Mouse (Mus musculus): ENCODE results near the gene Olfr808. TPM values are rescaled to one million over a fixed set of nuclear protein-coding genes. Genes with fewer than 3 reads are reported as not detected.

Olfr808 gene
- not detected for total RNA-seq (2021)
- long read RNA-seq, experiment 1, result 0 reads
- long read RNA-seq, experiment 2, result 0 reads

DNA sequence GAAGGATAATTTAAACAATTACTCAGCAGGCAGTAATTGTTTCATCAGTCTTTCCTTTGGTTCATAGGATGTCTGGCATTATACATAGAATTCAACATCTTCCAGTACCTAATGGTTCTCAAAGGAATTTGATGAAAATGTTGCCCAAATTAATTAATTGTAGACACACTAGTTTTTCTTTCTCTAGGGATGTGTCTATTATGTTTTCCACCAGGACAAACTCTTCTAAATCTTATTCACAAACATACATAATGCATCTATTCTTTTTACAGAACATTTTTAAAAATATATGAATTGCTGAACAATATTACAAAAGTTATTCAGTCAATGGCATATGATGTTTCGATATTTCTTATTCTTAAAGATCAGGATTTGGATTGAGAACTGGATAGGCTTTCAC lies at the start of gene Olfr808:
Gene Olfr808 (plus strand): TSS at position 301 of the 400 bp plus-strand sequence.
- DNase-seq (ENCODE audit: low spot score in 2 of 2), result no peak
- intact Hi-C loops (cut with DNase I), result no loop called here

DNA sequence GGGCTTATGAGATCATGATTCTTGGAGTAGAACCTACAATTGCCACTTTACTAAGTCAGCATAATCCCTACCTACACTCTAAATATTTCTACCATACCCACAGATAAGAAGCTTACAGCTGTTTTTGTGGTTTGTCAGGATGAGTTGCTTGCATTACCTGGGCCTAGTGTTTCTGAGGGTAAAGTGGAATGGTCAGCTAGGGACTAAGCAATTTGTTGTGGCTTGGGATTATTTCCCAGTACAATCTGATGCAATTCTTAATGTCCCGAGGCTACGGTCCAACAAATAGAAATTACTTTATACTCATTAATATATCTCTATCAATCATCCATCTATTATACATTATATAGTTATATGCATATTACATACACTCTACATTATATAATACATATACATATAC lies 36.0 kb upstream of the Olfr808 start, which contains the start of gene Olfr805:
Gene Olfr805 (minus strand): TSS at position 101 of the 400 bp plus-strand sequence.
- no peak for DNase-seq (ENCODE audit: low spot score in 2 of 2)
- intact Hi-C loops (cut with DNase I), result no loop called here

DNA sequence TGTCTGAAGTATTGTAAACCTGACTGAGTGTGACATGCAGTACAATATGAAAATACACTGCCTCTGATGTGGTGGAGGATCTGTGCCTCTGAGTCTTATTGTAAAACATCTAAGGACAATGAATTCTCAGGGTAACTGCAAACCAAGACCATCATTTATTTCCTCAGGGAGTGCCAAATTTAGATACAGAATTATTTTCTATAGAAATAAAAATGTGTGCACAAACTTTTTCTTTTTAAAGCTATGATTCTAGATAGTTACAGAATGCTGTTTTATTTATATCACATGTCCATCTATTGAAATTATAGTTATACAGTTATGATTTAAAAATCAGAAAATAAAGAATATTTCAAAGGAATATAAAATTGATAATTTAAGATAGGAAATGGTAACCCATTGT lies 23.5 kb upstream of the Olfr808 start, which contains the start of gene Olfr806:
Gene Olfr806 (minus strand): TSS at position 101 of the 400 bp plus-strand sequence.
- no peak for DNase-seq (ENCODE audit: low spot score in 2 of 2)
- intact Hi-C loops (cut with DNase I), result no loop called here

DNA sequence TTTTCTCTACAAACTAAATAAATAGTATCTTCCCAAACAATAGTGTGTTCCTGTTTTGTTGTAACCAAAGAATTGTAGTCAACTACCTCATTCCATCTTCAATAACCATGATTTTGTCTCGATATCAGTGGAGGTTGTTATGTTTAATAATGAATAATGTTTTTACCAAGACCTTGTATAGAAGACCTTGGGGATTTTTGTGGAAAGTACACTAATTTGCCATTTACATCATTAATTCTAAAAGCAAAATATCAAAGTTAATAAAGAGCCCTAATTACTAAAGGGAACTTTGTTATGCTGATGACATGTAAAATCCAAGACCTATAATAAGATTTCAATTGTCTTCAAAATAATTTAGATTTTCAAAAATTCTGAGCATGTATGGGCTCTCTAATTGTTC lies 7.6 kb upstream of the Olfr808 start, which contains the start of gene Olfr807:
Gene Olfr807 (minus strand): TSS at position 101 of the 400 bp plus-strand sequence.
- intact Hi-C loops (cut with DNase I), result no loop called here
- DNase-seq (ENCODE audit: low spot score in 2 of 2), result no peak

DNA sequence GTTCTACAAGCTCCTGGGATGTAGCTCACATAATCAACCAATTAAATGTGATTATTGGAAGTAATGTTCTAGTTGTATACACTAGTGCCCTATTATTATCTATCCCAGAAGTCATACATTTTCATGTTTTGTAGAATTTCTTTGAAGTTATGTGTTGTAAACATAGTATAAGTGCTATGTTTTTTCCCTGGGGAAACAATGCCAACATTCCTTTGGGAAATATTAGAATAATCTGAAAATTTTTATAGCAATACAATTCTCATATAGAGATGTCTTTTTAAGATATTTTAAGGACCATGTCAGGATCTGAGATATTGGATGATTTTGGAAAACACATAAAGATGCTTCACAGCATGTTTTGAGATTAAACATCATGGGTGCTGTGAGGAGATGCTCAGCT lies 9.1 kb downstream of the Olfr808 start, which contains the start of gene Olfr809:
Gene Olfr809 (plus strand): TSS at position 301 of the 400 bp plus-strand sequence.
- no peak for DNase-seq (ENCODE audit: low spot score in 2 of 2)
- intact Hi-C loops (cut with DNase I), result no loop called here

DNA sequence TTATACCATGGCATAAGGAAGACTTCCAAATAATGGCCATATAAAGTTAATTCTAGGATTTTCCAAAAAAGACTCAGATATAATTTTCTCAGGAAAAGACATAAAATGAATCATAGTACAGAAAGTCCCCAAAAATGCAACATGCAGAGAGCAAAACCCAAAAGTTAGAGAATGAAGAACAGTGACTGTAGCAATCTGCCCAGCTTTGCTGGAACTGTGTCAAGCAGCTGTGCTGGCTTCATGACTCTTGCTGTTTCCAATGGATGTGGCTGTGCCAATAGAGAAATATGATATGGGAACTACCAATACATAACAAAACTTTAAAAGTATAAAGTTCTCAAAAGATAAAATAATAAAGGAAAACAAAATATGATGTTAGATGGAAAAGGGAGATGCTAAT lies 12.8 kb downstream of the Olfr808 start:
- intact Hi-C loops (cut with DNase I), result no loop called here

DNA sequence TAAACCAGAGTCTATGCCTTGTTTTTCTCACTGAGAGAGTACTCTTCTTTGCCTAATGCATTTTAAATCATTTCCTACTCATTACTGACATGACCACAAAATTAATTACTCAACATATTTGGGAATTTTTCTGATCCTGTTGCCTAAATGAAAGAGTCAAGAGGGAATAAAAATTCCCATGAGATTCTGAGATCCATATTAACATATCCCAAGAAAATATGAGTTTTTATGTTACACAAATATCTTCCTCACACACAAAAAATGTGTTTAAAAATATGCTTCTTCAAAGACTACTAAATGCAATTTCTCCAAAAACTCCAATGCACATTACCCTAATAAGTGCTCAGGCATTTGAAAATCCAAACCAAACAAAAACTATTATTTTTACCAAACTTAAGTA lies 29.5 kb downstream of the Olfr808 start, which contains the start of gene Olfr810:
Gene Olfr810 (minus strand): TSS at position 101 of the 400 bp plus-strand sequence.
- no peak for DNase-seq (ENCODE audit: low spot score in 2 of 2)
- intact Hi-C loops (cut with DNase I), result no loop called here

More for the DNA sequence above, 12.8 kb downstream of the Olfr808 start:
- no peak for DNase-seq (ENCODE audit: low spot score in 2 of 2)

DNA sequence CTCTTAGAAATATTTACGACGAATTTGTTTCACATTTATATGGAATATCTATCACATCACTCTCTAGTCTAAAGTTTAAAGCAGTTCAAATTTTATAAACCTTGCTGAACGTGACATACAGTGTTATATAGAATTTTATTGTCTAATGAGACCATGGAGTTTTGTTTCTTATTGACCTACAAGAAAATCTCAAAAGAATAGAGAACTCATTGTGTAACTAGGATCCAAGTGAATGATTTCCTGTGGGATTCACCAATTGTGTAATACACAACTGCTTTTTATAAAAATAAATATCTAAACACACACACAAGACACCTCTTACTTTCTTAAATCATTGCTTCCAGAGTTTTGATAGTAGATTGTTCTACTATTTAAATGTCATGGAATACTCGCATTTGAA lies 39.0 kb downstream of the Olfr808 start, which contains the start of gene Olfr811:
Gene Olfr811 (minus strand): TSS at position 101 of the 400 bp plus-strand sequence.
- intact Hi-C loops (cut with DNase I), result no loop called here
- DNase-seq (ENCODE audit: low spot score in 2 of 2), result no peak

Small RNA genes within 50 kb of the gene (microRNA-seq; reads per million reads assigned to microRNA genes)
- 0 reads per million in 2 experiments for gene Gm24485

Other genes with a start within 250 kb of the Olfr808 start
- gene Olfr791, start 243.7 kb upstream of the Olfr808 start, total RNA-seq (2021), result not detected
- gene Olfr792, start 226.3 kb upstream of the Olfr808 start, total RNA-seq (2021), result not detected
- gene Olfr794, start 197.8 kb upstream of the Olfr808 start, total RNA-seq (2021), result not detected
- gene Olfr796, start 152.9 kb upstream of the Olfr808 start, total RNA-seq (2021), result not detected
- gene Olfr798, start 137.5 kb upstream of the Olfr808 start, total RNA-seq (2021), result not detected
- gene Olfr799, start 128.0 kb upstream of the Olfr808 start, total RNA-seq (2021), result not detected
- gene Olfr800, start 107.8 kb upstream of the Olfr808 start, total RNA-seq (2021), result not detected
- not detected for gene Olfr801, start 91.6 kb upstream of the Olfr808 start, total RNA-seq (2021)
- under 1 TPM; 0.06 to 0.22 TPM for gene Olfr802, start 77.3 kb upstream of the Olfr808 start, total RNA-seq (2021)
- gene Olfr803, start 71.2 kb upstream of the Olfr808 start, total RNA-seq (2021), result not detected
- not detected for gene Olfr804, start 62.3 kb upstream of the Olfr808 start, total RNA-seq (2021)
- not detected for gene Olfr805, start 36.1 kb upstream of the Olfr808 start, total RNA-seq (2021)
- gene Olfr806, start 23.6 kb upstream of the Olfr808 start, total RNA-seq (2021), result not detected
- not detected for gene Olfr807, start 7.7 kb upstream of the Olfr808 start, total RNA-seq (2021)
- gene Olfr809, start 9.2 kb downstream of the Olfr808 start, total RNA-seq (2021), result not detected
- gene Olfr810, start 29.4 kb downstream of the Olfr808 start, total RNA-seq (2021), result not detected
- not detected for gene Olfr811, start 38.9 kb downstream of the Olfr808 start, total RNA-seq (2021)
- gene Olfr812, start 80.6 kb downstream of the Olfr808 start, total RNA-seq (2021), result not detected
- not detected for gene Olfr813, start 89.9 kb downstream of the Olfr808 start, total RNA-seq (2021)
- gene Olfr814, start 114.4 kb downstream of the Olfr808 start, total RNA-seq (2021), result not detected
- gene Olfr815, start 140.4 kb downstream of the Olfr808 start, total RNA-seq (2021), result not detected
- gene Olfr816, start 150.1 kb downstream of the Olfr808 start, total RNA-seq (2021), result not detected
- gene Olfr818, start 183.6 kb downstream of the Olfr808 start, total RNA-seq (2021), result not detected
- not detected for gene Olfr819, start 201.8 kb downstream of the Olfr808 start, total RNA-seq (2021)
- not detected for gene Olfr247, start 210.7 kb downstream of the Olfr808 start, total RNA-seq (2021)
- gene Gm10310, start 219.6 kb downstream of the Olfr808 start, total RNA-seq (2021), result not detected
- gene Olfr820, start 247.1 kb downstream of the Olfr808 start, total RNA-seq (2021), result not detected

Data from left cerebral cortex, postnatal 14 days (tissue).